Mouse (Mus musculus): ENCODE results near the gene Spen.

DNA sequence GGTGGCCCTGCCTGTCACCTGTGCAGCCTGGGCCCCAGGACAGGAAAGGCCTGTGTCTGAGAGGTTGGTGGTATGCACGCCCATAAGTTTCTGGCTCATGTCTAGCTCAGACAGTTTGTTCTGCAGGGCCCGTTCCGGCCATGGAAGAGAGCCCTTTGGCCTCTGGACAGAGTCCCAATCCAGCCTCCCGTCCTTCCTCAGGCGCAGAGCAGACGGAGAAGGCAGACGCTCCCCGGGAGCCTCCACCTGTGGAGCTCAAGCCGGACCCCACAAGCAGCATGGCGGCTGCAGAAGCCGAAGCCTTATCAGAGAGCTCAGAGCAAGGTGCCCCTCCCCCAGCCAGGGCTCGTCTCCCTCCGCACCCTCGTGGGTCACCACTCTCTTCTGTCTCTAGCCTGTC, 74.9 kb downstream of the Spen start:
- TF ChIP-seq CTCF (IDR thresholded peaks at IDR 0.05; ENCODE audit: borderline replicate concordance, control insufficient read depth, extremely low read depth, insufficient read depth, low read length, poor library complexity) (no peak), POLR2A (IDR thresholded peaks at IDR 0.05; ENCODE audit: control insufficient read depth, extremely low read depth, insufficient read depth, low read length, poor library complexity) (no peak)

Measured in thymus, adult 2 months (tissue).